Mouse (Mus musculus) bone marrow, adult 2 months (tissue): ENCODE measurements at regions not wholly inside any gene's neighbourhood (a gene's known extent, or its start where the extent isn't known, plus 50 kb on each side); places are given as distances from the start of the nearest gene placed in this dataset.

Experiments used
- H3K27ac ChIP-seq: fragments of 200-500 bp; 2 replicates; pipeline ENCODE4 v1.5.1; 2012; ENCODE audit warnings: low read depth, mild to moderate bottlenecking, control low read depth, inconsistent platforms, low read length; ENCODE audit not compliant: control insufficient read depth, poor library complexity, insufficient read depth
- H3K4me1 ChIP-seq: fragments of 200-500 bp; 2 replicates; pipeline ENCODE4 v1.6.1; 2011; ENCODE audit warnings: low read length; ENCODE audit not compliant: control insufficient read depth, insufficient read depth
- H3K4me3 ChIP-seq: fragments of 200-500 bp; replicated peaks from 2 replicates; pipeline ENCODE3; 2011; ENCODE audit warnings: mild to moderate bottlenecking, low read depth, low read length, control low read depth; ENCODE audit not compliant: control insufficient read depth
- CTCF ChIP-seq: fragments of 200-500 bp; IDR thresholded peaks from 2 replicates; pipeline ENCODE4 v1.5.1; 2011; ENCODE audit warnings: low read length, control low read depth; ENCODE audit not compliant: control insufficient read depth, insufficient read depth
- POLR2A ChIP-seq: fragments of 200-500 bp; IDR thresholded peaks from 2 replicates; pipeline ENCODE4 v1.6.1; 2011; ENCODE audit warnings: low read depth, mild to moderate bottlenecking, control low read depth, low read length, borderline replicate concordance; ENCODE audit not compliant: control insufficient read depth
- WGBS: fragments of 180-500 bp; shearing (Covaris S2); methylation state at CpG from one replicate; pipeline ENCODE4 v1.1.7; 2018; 5-methylcytosine and 5-hydroxymethylcytosine counted together

- no peak for TF ChIP-seq CTCF
- no peak for TF ChIP-seq POLR2A
- Histone ChIP-seq H3K4me3 (no peak overlapping the region), H3K4me1 (no peaks in the 10 kb centered on the region), H3K27ac (no peak overlapping the region)
- 57% methylated on average over 7 of the region's 7 CpGs for WGBS
Observed at GRCm38 (mm10) chr19:14777709-14778108, 179.9 kb upstream of the Tle4 start.

GRCm38 (mm10) chr19:14777198-14777597 is 179.3 kb upstream of the Tle4 start:
- H3K27ac ChIP-seq = no peak overlapping the region
- no peak for TF ChIP-seq POLR2A
- no peak for TF ChIP-seq CTCF
- WGBS = 39% methylated on average over 10 of the region's 10 CpGs
- no peaks in the 10 kb centered on the region for H3K4me1 ChIP-seq
- H3K4me3 ChIP-seq = no peak overlapping the region

- Histone ChIP-seq H3K4me3 (no peak overlapping the region), H3K4me1 (no peaks in the 10 kb centered on the region), H3K27ac (no peak overlapping the region)
- 79% methylated on average over 5 of the region's 5 CpGs for WGBS
- TF ChIP-seq CTCF (no peak), POLR2A (no peak)
Observed at GRCm38 (mm10) chr19:14776791-14777190, 178.9 kb upstream of the Tle4 start.

- Histone ChIP-seq H3K4me1 (no peaks in the 10 kb centered on the region), H3K27ac (no peak overlapping the region), H3K4me3 (no peak overlapping the region)
- TF ChIP-seq POLR2A = no peak
- TF ChIP-seq CTCF = no peak
- WGBS = 51% methylated on average over 2 of the region's 2 CpGs
Observed at GRCm38 (mm10) chr19:14772794-14773193, 174.9 kb upstream of the Tle4 start.

- H3K4me1 ChIP-seq = no peaks in the 10 kb centered on the region
- no peak overlapping the region for H3K4me3 ChIP-seq
- no peak for TF ChIP-seq POLR2A
- no peak for TF ChIP-seq CTCF
- H3K27ac ChIP-seq = no peak overlapping the region
Observed at GRCm38 (mm10) chr19:14752646-14753045, 154.8 kb upstream of the Tle4 start.

- no peak overlapping the region for H3K27ac ChIP-seq
- no peak for TF ChIP-seq POLR2A
- TF ChIP-seq CTCF = no peak
- H3K4me1 ChIP-seq = no peaks in the 10 kb centered on the region
- WGBS = 76% methylated on average over 3 of the region's 3 CpGs
- no peak overlapping the region for H3K4me3 ChIP-seq
Observed at GRCm38 (mm10) chr19:14742361-14742760, 144.5 kb upstream of the Tle4 start.

GRCm38 (mm10) chr19:14740936-14741335 is 143.1 kb upstream of the Tle4 start:
- Histone ChIP-seq H3K27ac (no peak overlapping the region), H3K4me1 (no peaks in the 10 kb centered on the region), H3K4me3 (no peak overlapping the region)
- TF ChIP-seq CTCF = no peak
- 68% methylated on average over 1 of the region's 1 CpGs for WGBS

GRCm38 (mm10) chr19:14740139-14740538 is 142.3 kb upstream of the Tle4 start:
- TF ChIP-seq CTCF = no peak
- TF ChIP-seq POLR2A = no peak
- H3K4me3 ChIP-seq = no peak overlapping the region
- no peaks in the 10 kb centered on the region for H3K4me1 ChIP-seq
- WGBS = 86% methylated on average over 1 of the region's 1 CpGs
- H3K27ac ChIP-seq = no peak overlapping the region

- H3K27ac ChIP-seq = no peak overlapping the region
- 41% methylated on average over 1 of the region's 1 CpGs for WGBS
- no peak for TF ChIP-seq CTCF
- TF ChIP-seq POLR2A = no peak
- no peaks in the 10 kb centered on the region for H3K4me1 ChIP-seq
- H3K4me3 ChIP-seq = no peak overlapping the region
Observed at GRCm38 (mm10) chr19:14736514-14736913, 138.7 kb upstream of the Tle4 start.
